Mouse (Mus musculus): ENCODE measurements around the gene Ube2j1. TPM values are rescaled to one million over a fixed set of nuclear protein-coding genes. Genes with fewer than 3 reads are reported as not detected.

Ube2j1 gene
- polyA plus RNA-seq, 1 experiment from 2014 or later, result 30.2 TPM

DNA sequence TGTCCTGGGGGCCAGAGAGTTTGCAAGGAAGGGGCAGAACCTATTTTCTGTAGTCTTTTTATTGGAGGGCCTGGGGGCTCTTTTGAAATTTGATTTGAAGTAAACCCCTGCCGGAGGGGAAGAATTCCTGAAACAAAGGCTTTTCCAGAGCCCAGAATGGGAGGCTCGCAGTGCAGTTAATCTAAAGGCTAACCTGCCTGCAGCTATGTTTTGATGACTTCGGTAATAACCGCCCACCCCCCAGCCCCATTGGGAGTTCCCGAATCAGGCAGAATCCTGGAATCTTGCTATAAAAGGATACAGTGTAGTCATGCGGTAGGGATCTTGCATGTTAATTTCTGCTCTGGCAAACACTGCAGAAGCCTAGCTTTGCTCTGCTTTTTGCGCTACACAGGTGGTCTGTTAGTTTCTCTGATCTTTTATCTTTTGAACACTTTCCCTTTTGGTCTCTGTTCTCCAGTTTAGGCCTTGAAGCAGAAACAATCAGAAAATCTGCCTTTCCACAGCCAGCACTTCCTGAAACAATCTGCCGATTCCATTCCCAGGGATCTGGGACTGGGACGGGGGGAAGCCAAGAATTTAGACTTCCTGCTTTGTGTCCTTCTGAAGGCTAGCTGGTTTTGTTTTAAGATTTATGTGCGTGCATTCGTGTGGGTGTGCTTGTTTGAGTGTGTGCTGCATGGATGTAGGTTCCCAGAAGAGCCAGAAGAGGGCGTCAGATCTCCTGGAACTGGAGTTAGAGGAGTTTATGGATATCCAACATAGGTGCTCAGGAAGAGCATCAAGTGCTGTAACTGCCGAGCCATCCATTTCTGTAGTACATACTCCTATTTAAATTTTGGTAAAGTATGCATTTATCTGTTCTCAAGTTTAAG lies 46.2 kb upstream of the Ube2j1 start:
- ATAC-seq (ENCODE audit: insufficient number of reproducible peaks, insufficient read depth, low FRiP score, low read depth), result no peak
- Histone ChIP-seq H3K4me2 (ENCODE audit: low read length) (peak overlapping the region; percentile 90), H3K9ac (ENCODE audit: low read length) (peak overlapping the region; percentile 88), H3K4me1 (ENCODE audit: control insufficient read depth in 2 of 2, insufficient read depth in 2 of 2, low read length in 2 of 2) (peaks cover 11 to 31% of the 10 kb centered on the region in 2 experiments), H3K27ac (replicated peaks in 1 of 2; ENCODE audit: control insufficient read depth in 1 of 2, insufficient read depth in 1 of 2, low read depth in 2 of 2, low read length in 2 of 2) (peak overlapping the region; percentile 56 to 84), H3K27me3 (ENCODE audit: control insufficient read depth, insufficient read depth, low read length) (no peaks in the 10 kb centered on the region), H3K36me3 (ENCODE audit: control insufficient read depth, insufficient read depth, low read length) (no peaks in the 10 kb centered on the region), H3K9me3 (ENCODE audit: control insufficient read depth, low read length) (no peaks in the 10 kb centered on the region), H3K4me3 (ENCODE audit: control insufficient read depth in 1 of 2, insufficient read depth in 1 of 2, low read depth in 1 of 2, low read length in 2 of 2) (peak overlapping the region; percentile 84 to 99)
- WGBS, result 17% methylated on average over 13 of the region's 13 CpGs

DNA sequence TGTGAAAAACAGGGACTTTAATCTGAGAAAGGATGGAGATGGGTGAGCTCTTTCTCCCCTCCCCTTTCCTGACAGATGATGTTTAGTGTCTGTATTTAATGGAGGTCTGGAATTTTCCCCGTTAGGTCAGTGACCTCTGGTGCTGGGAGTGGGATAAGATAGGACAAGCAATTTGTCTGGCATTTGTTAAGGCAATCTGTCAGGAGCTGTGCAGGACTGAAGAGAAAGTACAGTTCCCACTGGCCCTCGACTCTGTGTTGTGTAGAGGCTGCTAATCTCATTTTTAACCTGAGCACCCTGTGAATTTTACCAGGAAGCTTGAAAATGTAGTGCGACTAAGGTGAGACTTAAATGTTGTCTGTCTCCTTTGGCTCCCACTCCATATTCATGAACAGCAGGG lies 45.5 kb upstream of the Ube2j1 start:
- no peak overlapping the region for H3K4me3 ChIP-seq (ENCODE audit: control insufficient read depth in 1 of 2, insufficient read depth in 1 of 2, low read depth in 1 of 2, low read length in 2 of 2)
- H3K27me3 ChIP-seq (ENCODE audit: control insufficient read depth, insufficient read depth, low read length), result no peaks in the 10 kb centered on the region
- 0 out of 2 replicates have a peak overlapping the region, but pooled peaks have one; percentile 1 for H3K9ac ChIP-seq (ENCODE audit: low read length)
- peak overlapping the region; percentile 56 to 84 for H3K27ac ChIP-seq (replicated peaks in 1 of 2; ENCODE audit: control insufficient read depth in 1 of 2, insufficient read depth in 1 of 2, low read depth in 2 of 2, low read length in 2 of 2)
- peak overlapping the region; percentile 90 for H3K4me2 ChIP-seq (ENCODE audit: low read length)
- WGBS, result 1% methylated on average over 3 of the region's 3 CpGs
- H3K4me1 ChIP-seq (ENCODE audit: control insufficient read depth in 2 of 2, insufficient read depth in 2 of 2, low read length in 2 of 2), result peaks cover 11 to 31% of the 10 kb centered on the region in 2 experiments
- no peaks in the 10 kb centered on the region for H3K36me3 ChIP-seq (ENCODE audit: control insufficient read depth, insufficient read depth, low read length)
- no peaks in the 10 kb centered on the region for H3K9me3 ChIP-seq (ENCODE audit: control insufficient read depth, low read length)
- ATAC-seq (ENCODE audit: insufficient number of reproducible peaks, insufficient read depth, low FRiP score, low read depth), result 0 out of 2 replicates have a peak, but pooled peaks have one; percentile 44

DNA sequence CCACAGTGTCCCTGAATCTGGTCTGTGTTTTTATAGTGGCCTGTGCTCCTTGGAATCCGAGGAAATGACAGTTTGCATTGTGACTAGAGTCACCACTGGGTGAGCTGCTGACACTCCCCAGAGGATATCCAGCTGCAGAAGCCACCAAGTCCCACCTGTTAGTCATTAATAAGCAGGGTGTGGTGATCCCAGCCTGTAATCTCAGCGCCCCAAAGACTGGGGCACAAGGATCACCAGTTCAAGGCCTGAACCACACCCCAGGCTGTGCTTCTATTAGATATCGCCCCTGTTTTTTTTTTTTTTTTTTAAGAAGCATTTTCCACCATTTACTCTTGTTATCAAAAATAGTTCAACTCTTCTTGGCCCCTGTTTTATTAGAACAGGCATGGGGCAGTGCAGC lies 44.2 kb upstream of the Ube2j1 start:
- WGBS, result 55% methylated on average over 3 of the region's 3 CpGs
- H3K27me3 ChIP-seq (ENCODE audit: control insufficient read depth, insufficient read depth, low read length), result no peaks in the 10 kb centered on the region
- H3K4me3 ChIP-seq (ENCODE audit: control insufficient read depth in 1 of 2, insufficient read depth in 1 of 2, low read depth in 1 of 2, low read length in 2 of 2), result no peak overlapping the region
- no peaks in the 10 kb centered on the region for H3K36me3 ChIP-seq (ENCODE audit: control insufficient read depth, insufficient read depth, low read length)
- H3K4me1 ChIP-seq (ENCODE audit: control insufficient read depth in 2 of 2, insufficient read depth in 2 of 2, low read length in 2 of 2), result peaks cover 6 to 29% of the 10 kb centered on the region in 2 experiments
- ATAC-seq (ENCODE audit: insufficient number of reproducible peaks, insufficient read depth, low FRiP score, low read depth), result no peak
- no peak overlapping the region for H3K4me2 ChIP-seq (ENCODE audit: low read length)
- no peak overlapping the region for H3K27ac ChIP-seq (replicated peaks in 1 of 2; ENCODE audit: control insufficient read depth in 1 of 2, insufficient read depth in 1 of 2, low read depth in 2 of 2, low read length in 2 of 2)
- no peak overlapping the region for H3K9ac ChIP-seq (ENCODE audit: low read length)
- H3K9me3 ChIP-seq (ENCODE audit: control insufficient read depth, low read length), result no peaks in the 10 kb centered on the region

DNA sequence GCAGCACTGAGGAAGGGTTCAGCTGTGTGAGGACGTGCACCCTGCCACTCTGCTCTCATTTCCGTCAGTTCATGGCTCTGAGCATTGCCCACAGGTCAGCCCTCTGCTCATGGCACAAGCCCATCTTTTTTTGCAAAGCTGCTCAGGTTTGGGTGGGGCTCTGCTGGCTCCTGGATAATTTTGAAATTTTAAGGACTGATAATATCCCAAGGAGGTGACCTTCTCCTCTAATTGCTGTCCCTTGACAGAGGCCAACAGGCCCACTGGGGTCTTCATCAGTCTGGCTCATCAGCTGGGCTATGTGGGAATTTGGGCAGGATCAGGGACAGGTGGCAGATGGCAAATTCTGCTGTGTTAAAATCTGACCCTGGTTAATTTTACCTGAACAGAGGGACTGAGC lies 41.9 kb upstream of the Ube2j1 start:
- H3K4me1 ChIP-seq (ENCODE audit: control insufficient read depth in 2 of 2, insufficient read depth in 2 of 2, low read length in 2 of 2), result peaks cover 6 to 27% of the 10 kb centered on the region in 2 experiments
- ATAC-seq (ENCODE audit: insufficient number of reproducible peaks, insufficient read depth, low FRiP score, low read depth), result no peak
- H3K27me3 ChIP-seq (ENCODE audit: control insufficient read depth, insufficient read depth, low read length), result no peaks in the 10 kb centered on the region
- H3K36me3 ChIP-seq (ENCODE audit: control insufficient read depth, insufficient read depth, low read length), result no peaks in the 10 kb centered on the region
- no peaks in the 10 kb centered on the region for H3K9me3 ChIP-seq (ENCODE audit: control insufficient read depth, low read length)
- no peak overlapping the region for H3K27ac ChIP-seq (replicated peaks in 1 of 2; ENCODE audit: control insufficient read depth in 1 of 2, insufficient read depth in 1 of 2, low read depth in 2 of 2, low read length in 2 of 2)
- no peak overlapping the region for H3K9ac ChIP-seq (ENCODE audit: low read length)
- WGBS, result 91% methylated on average over 2 of the region's 2 CpGs
- no peak overlapping the region for H3K4me3 ChIP-seq (ENCODE audit: control insufficient read depth in 1 of 2, insufficient read depth in 1 of 2, low read depth in 1 of 2, low read length in 2 of 2)
- H3K4me2 ChIP-seq (ENCODE audit: low read length), result no peak overlapping the region

DNA sequence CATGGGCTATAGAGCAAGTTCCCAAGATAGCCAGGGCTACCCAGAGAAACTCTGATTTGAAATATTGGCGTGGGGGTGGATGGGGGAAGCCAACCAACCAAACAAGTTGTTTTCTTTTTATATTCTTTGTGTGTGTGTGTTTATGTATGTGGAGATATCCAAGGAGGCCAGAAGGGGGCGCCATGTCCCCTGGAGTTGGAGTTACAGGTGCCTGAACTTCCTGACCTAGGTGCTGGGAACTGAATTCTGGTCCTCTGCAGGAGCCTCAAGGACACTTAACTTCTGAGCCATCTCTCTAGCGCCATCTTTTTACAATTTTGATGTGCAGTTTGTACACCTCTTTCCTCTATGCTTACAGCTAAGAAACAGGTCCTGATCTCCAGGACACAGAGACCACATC lies 37.0 kb upstream of the Ube2j1 start:
- H3K27ac ChIP-seq (replicated peaks in 1 of 2; ENCODE audit: control insufficient read depth in 1 of 2, insufficient read depth in 1 of 2, low read depth in 2 of 2, low read length in 2 of 2), result no peak overlapping the region
- no peak for ATAC-seq (ENCODE audit: insufficient number of reproducible peaks, insufficient read depth, low FRiP score, low read depth)
- peaks cover 10% of the 10 kb centered on the region for H3K36me3 ChIP-seq (ENCODE audit: control insufficient read depth, insufficient read depth, low read length)
- no peak overlapping the region for H3K4me2 ChIP-seq (ENCODE audit: low read length)
- no peak overlapping the region for H3K4me3 ChIP-seq (ENCODE audit: control insufficient read depth in 1 of 2, insufficient read depth in 1 of 2, low read depth in 1 of 2, low read length in 2 of 2)
- no peak overlapping the region for H3K9ac ChIP-seq (ENCODE audit: low read length)
- no peaks in the 10 kb centered on the region for H3K27me3 ChIP-seq (ENCODE audit: control insufficient read depth, insufficient read depth, low read length)
- H3K9me3 ChIP-seq (ENCODE audit: control insufficient read depth, low read length), result no peaks in the 10 kb centered on the region
- H3K4me1 ChIP-seq (ENCODE audit: control insufficient read depth in 2 of 2, insufficient read depth in 2 of 2, low read length in 2 of 2), result 0 out of 4 replicates have a peak, but pooled peaks cover 0 to 4% of the 10 kb centered on the region in 2 experiments
- WGBS, result 79% methylated on average over 3 of the region's 3 CpGs

DNA sequence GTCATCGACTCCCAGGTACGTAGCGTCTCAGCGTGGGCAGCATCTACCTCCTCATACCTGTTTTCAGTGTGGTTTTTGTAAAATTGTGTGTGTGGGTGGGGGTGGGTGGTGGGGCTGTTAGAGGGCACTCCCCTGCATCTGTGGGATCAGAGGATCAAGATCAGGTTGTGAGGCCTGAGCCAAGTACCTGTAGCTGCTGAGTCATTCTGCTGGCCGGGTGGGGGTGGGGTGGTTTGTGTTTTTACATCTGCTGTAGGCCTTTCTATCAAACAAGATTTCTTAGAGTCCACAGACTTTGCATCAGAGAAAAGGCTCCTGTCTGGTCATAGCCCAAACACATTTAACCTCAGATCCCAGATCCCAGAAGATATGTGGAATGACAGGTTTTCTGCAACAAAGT lies 35.1 kb upstream of the Ube2j1 start:
- Histone ChIP-seq H3K4me3 (ENCODE audit: control insufficient read depth in 1 of 2, insufficient read depth in 1 of 2, low read depth in 1 of 2, low read length in 2 of 2) (no peak overlapping the region), H3K36me3 (ENCODE audit: control insufficient read depth, insufficient read depth, low read length) (peaks cover 12% of the 10 kb centered on the region), H3K9ac (ENCODE audit: low read length) (no peak overlapping the region), H3K4me2 (ENCODE audit: low read length) (no peak overlapping the region), H3K27me3 (ENCODE audit: control insufficient read depth, insufficient read depth, low read length) (no peaks in the 10 kb centered on the region), H3K4me1 (ENCODE audit: control insufficient read depth in 2 of 2, insufficient read depth in 2 of 2, low read length in 2 of 2) (no peaks in the 10 kb centered on the region), H3K9me3 (ENCODE audit: control insufficient read depth, low read length) (no peaks in the 10 kb centered on the region), H3K27ac (replicated peaks in 1 of 2; ENCODE audit: control insufficient read depth in 1 of 2, insufficient read depth in 1 of 2, low read depth in 2 of 2, low read length in 2 of 2) (no peak overlapping the region)
- no peak for ATAC-seq (ENCODE audit: insufficient number of reproducible peaks, insufficient read depth, low FRiP score, low read depth)
- 92% methylated on average over 5 of the region's 5 CpGs for WGBS

DNA sequence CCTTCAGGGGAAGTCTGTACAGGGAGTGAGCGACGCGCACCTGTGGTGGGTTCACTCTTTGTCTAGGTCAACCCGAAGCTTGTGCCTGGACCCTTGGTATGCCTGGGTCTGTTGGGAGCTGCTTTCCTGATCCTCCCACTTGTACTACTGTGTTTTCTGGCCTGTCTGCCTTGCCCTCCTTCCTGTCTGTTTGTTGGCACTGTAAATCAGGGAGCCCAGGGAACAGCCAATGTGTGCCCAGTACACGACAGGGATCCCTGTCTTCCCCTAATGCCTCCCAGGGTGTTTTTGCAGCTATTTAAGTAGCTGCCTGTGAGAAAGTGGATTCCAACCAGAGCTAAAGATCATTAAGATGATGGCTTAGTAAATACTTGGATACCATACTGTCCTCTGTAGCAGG lies 33.6 kb upstream of the Ube2j1 start:
- H3K27ac ChIP-seq (replicated peaks in 1 of 2; ENCODE audit: control insufficient read depth in 1 of 2, insufficient read depth in 1 of 2, low read depth in 2 of 2, low read length in 2 of 2), result no peak overlapping the region
- H3K4me1 ChIP-seq (ENCODE audit: control insufficient read depth in 2 of 2, insufficient read depth in 2 of 2, low read length in 2 of 2), result no peaks in the 10 kb centered on the region
- no peak for ATAC-seq (ENCODE audit: insufficient number of reproducible peaks, insufficient read depth, low FRiP score, low read depth)
- no peak overlapping the region for H3K9ac ChIP-seq (ENCODE audit: low read length)
- 80% methylated on average over 5 of the region's 5 CpGs for WGBS
- H3K9me3 ChIP-seq (ENCODE audit: control insufficient read depth, low read length), result no peaks in the 10 kb centered on the region
- no peak overlapping the region for H3K4me2 ChIP-seq (ENCODE audit: low read length)
- no peak overlapping the region for H3K4me3 ChIP-seq (ENCODE audit: control insufficient read depth in 1 of 2, insufficient read depth in 1 of 2, low read depth in 1 of 2, low read length in 2 of 2)
- H3K36me3 ChIP-seq (ENCODE audit: control insufficient read depth, insufficient read depth, low read length), result peaks cover 12% of the 10 kb centered on the region
- no peaks in the 10 kb centered on the region for H3K27me3 ChIP-seq (ENCODE audit: control insufficient read depth, insufficient read depth, low read length)

Data from heart, embryonic 14.5 days (tissue).